Mouse (Mus musculus) retina, embryonic 14.5 days (tissue): Measurements from ENCODE around the gene Eef1g.
"Not testable (repeated sequence)": the region's sequence is repeated elsewhere in the genome, so short reads cannot be mapped to it uniquely, and the experiment has no call there.

Experiments used
- DNase-seq: peaks from one replicate; pipeline ENCODE4 v3.0.0-alpha.2; 2015; ENCODE audit warnings: low spot score

The Eef1g gene

GRCm38 (mm10) chr19:8987816-8988215 is 21.0 kb downstream of the Eef1g start:
- no peak for DNase-seq

GRCm38 (mm10) chr19:8988346-8989065 is 21.7 kb downstream of the Eef1g start:
- no peak for DNase-seq

GRCm38 (mm10) chr19:8989066-8989566 is 22.3 kb downstream of the Eef1g start, which contains the start of gene Ahnak:
Gene Ahnak (plus strand): TSS chr19:8989284.
- DNase-seq: peak; percentile 53

GRCm38 (mm10) chr19:8989567-8990431 is 23.0 kb downstream of the Eef1g start:
- peak; percentile 44 for DNase-seq

GRCm38 (mm10) chr19:8990432-8991102 is 23.7 kb downstream of the Eef1g start:
- DNase-seq: no peak

- no peak for DNase-seq
These were observed 24.5 kb downstream of the Eef1g start for GRCm38 (mm10) chr19:8991245-8991870.

- DNase-seq: no peak
These were observed 25.3 kb downstream of the Eef1g start for GRCm38 (mm10) chr19:8991871-8992735.

GRCm38 (mm10) chr19:8992769-8993624 is 26.2 kb downstream of the Eef1g start:
- peak; percentile 73 for DNase-seq

GRCm38 (mm10) chr19:8993625-8993912 is 26.7 kb downstream of the Eef1g start:
- no peak for DNase-seq

- DNase-seq: no peak
These were observed 28.2 kb downstream of the Eef1g start for GRCm38 (mm10) chr19:8994813-8995607.

GRCm38 (mm10) chr19:8996601-8997000 is 29.8 kb downstream of the Eef1g start:
- DNase-seq: no peak

- DNase-seq: no peak
These were observed 30.7 kb downstream of the Eef1g start for GRCm38 (mm10) chr19:8997546-8997945.

- DNase-seq: no peak
These were observed 31.7 kb downstream of the Eef1g start for GRCm38 (mm10) chr19:8998546-8998945.

GRCm38 (mm10) chr19:8999223-8999622 is 32.4 kb downstream of the Eef1g start:
- no peak for DNase-seq

- DNase-seq: not testable (repeated sequence)
These were observed 40.1 kb downstream of the Eef1g start for GRCm38 (mm10) chr19:9006915-9007314.

GRCm38 (mm10) chr19:9019298-9019697 is 52.5 kb downstream of the Eef1g start:
- DNase-seq: no peak

GRCm38 (mm10) chr19:9023021-9023778 is 56.4 kb downstream of the Eef1g start:
- DNase-seq: peak; percentile 3

- DNase-seq: no peak
These were observed 58.9 kb downstream of the Eef1g start for GRCm38 (mm10) chr19:9025562-9026257.
